Mouse (Mus musculus): ENCODE measurements at regions not wholly inside any gene's neighbourhood (a gene's known extent, or its start where the extent isn't known, plus 50 kb on each side); places are given as distances from the start of the nearest gene placed in this dataset.

DNA sequence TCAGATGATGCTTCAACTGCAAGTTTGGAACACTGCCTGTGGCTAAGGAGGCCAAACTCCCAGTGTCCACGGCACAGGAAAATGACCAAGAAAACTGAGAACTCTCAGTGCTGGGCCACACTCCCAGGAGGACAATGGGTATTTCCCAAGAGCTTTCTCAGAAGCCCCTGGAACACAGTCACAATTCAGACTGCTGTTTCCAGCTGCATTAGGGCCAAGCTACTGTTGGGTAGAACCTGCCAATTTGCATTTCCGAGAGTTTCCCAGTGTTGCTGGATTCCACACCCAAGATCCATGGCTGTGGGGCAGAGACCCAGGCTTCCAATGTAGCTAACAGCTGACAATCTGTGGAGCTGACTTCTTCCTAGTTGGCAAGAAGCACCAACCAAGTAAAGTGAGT lies 141.9 kb upstream of the D7Ertd443e start:
- H3K4me1 ChIP-seq (ENCODE audit: control insufficient read depth, insufficient read depth, low read length): no peaks in the 10 kb centered on the region
- no peak overlapping the region for H3K9ac ChIP-seq (ENCODE audit: low read depth, low read length, severe bottlenecking)
- H3K9me3 ChIP-seq (ENCODE audit: control insufficient read depth, low read length): no peaks in the 10 kb centered on the region
- DNase-seq (ENCODE audit: low spot score) (no peak), ATAC-seq (ENCODE audit: low FRiP score, low read depth) (no peak)
- no peak for TF ChIP-seq POLR2A (IDR thresholded peaks at IDR 0.05; ENCODE audit: borderline replicate concordance, extremely low read depth, insufficient read depth, insufficient read length)
- no peak overlapping the region for H3K27ac ChIP-seq (replicated peaks; ENCODE audit: low read depth, low read length)
- WGBS: 87% methylated on average over 2 of the region's 2 CpGs
- no peaks in the 10 kb centered on the region for H3K27me3 ChIP-seq (ENCODE audit: control insufficient read depth, insufficient read depth, low read length)
- H3K4me2 ChIP-seq (replicated peaks; ENCODE audit: low read depth, low read length, severe bottlenecking): no peak overlapping the region
- no peak overlapping the region for H3K4me3 ChIP-seq (replicated peaks; ENCODE audit: low read length)
- no peaks in the 10 kb centered on the region for H3K36me3 ChIP-seq (ENCODE audit: control insufficient read depth, insufficient read depth, low read length)

DNA sequence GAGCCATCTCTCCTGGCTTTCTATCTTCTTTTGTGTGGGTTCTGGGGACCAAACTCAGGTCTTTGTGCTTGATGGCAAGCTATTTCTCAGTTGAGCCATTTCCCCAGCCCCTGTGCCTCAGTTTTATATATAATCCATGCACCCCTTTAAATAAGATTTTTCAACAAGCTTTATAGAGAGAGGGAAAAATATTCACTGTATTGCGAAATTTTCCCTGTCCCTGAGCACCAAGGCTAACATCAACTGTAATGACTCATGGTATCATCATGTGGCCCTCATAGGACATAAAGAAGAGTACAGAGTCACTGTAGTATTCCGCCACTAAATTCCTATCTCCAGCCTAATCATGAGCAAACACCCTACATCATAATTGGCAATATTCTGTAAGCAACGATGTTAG lies 142.4 kb upstream of the Dock1 start:
- Histone ChIP-seq H3K36me3 (ENCODE audit: control insufficient read depth, insufficient read depth, low read length) (no peaks in the 10 kb centered on the region), H3K9ac (ENCODE audit: low read depth, low read length, severe bottlenecking) (no peak overlapping the region), H3K9me3 (ENCODE audit: control insufficient read depth, low read length) (no peaks in the 10 kb centered on the region), H3K27me3 (ENCODE audit: control insufficient read depth, insufficient read depth, low read length) (no peaks in the 10 kb centered on the region), H3K4me1 (ENCODE audit: control insufficient read depth, insufficient read depth, low read length) (no peaks in the 10 kb centered on the region), H3K27ac (replicated peaks; ENCODE audit: low read depth, low read length) (no peak overlapping the region), H3K4me2 (replicated peaks; ENCODE audit: low read depth, low read length, severe bottlenecking) (no peak overlapping the region), H3K4me3 (replicated peaks; ENCODE audit: low read length) (no peak overlapping the region)
- ATAC-seq (ENCODE audit: low FRiP score, low read depth) (no peak), DNase-seq (ENCODE audit: low spot score) (no peak)
- no peak for TF ChIP-seq POLR2A (IDR thresholded peaks at IDR 0.05; ENCODE audit: borderline replicate concordance, extremely low read depth, insufficient read depth, insufficient read length)
- WGBS: 89% methylated on average over 3 of the region's 3 CpGs

DNA sequence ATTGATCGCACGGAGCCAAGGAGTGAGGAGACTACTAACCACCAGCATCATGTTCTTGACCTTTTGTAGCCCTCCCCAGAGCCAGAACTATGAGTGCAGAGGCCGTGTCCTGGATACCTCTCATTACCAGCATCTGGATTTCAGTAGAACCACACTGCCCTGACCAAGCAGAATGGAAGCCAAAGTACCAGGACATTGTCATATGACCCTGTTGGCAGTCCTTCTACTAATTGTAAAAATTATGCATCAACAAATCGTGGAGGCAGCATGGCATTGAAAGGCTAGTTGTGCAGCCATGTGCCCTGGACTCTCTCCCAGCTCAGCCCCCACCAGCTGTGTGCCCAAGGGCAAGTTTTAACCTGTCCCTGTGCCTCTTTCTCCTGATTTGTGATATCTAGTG lies 135.6 kb upstream of the Dock1 start:
- 62% methylated on average over 4 of the region's 4 CpGs for WGBS
- no peaks in the 10 kb centered on the region for H3K4me1 ChIP-seq (ENCODE audit: control insufficient read depth, insufficient read depth, low read length)
- H3K36me3 ChIP-seq (ENCODE audit: control insufficient read depth, insufficient read depth, low read length): no peaks in the 10 kb centered on the region
- H3K27me3 ChIP-seq (ENCODE audit: control insufficient read depth, insufficient read depth, low read length): no peaks in the 10 kb centered on the region
- no peak overlapping the region for H3K27ac ChIP-seq (replicated peaks; ENCODE audit: low read depth, low read length)
- no peak overlapping the region for H3K4me2 ChIP-seq (replicated peaks; ENCODE audit: low read depth, low read length, severe bottlenecking)
- no peak for TF ChIP-seq POLR2A (IDR thresholded peaks at IDR 0.05; ENCODE audit: borderline replicate concordance, extremely low read depth, insufficient read depth, insufficient read length)
- no peaks in the 10 kb centered on the region for H3K9me3 ChIP-seq (ENCODE audit: control insufficient read depth, low read length)
- ATAC-seq (ENCODE audit: low FRiP score, low read depth): no peak
- DNase-seq (ENCODE audit: low spot score): no peak
- no peak overlapping the region for H3K9ac ChIP-seq (ENCODE audit: low read depth, low read length, severe bottlenecking)
- no peak overlapping the region for H3K4me3 ChIP-seq (replicated peaks; ENCODE audit: low read length)

DNA sequence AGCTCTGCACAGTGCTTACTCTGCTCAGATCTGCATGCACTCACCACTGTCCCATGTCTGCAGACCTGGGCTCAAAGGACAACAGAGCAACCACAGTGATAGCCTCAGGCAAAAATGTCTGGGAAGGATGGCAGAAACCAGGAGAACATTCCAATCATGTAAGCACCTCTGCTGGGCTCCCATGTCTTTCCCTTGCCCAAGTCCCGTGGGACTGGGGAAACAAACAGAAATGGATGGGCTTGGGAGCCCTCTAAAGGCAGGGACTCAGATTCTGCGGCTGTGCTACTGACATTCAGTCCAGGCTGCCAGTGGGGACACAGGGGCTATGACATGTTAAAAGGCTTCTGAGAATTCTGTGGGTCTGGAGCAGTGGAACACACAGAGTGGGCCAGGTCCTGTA lies 128.8 kb upstream of the Dock1 start:
- Histone ChIP-seq H3K9me3 (ENCODE audit: control insufficient read depth, low read length) (no peaks in the 10 kb centered on the region), H3K9ac (ENCODE audit: low read depth, low read length, severe bottlenecking) (no peak overlapping the region), H3K27me3 (ENCODE audit: control insufficient read depth, insufficient read depth, low read length) (no peaks in the 10 kb centered on the region), H3K27ac (replicated peaks; ENCODE audit: low read depth, low read length) (no peak overlapping the region), H3K4me2 (replicated peaks; ENCODE audit: low read depth, low read length, severe bottlenecking) (no peak overlapping the region), H3K4me1 (ENCODE audit: control insufficient read depth, insufficient read depth, low read length) (no peaks in the 10 kb centered on the region), H3K36me3 (ENCODE audit: control insufficient read depth, insufficient read depth, low read length) (no peaks in the 10 kb centered on the region), H3K4me3 (replicated peaks; ENCODE audit: low read length) (no peak overlapping the region)
- TF ChIP-seq POLR2A (IDR thresholded peaks at IDR 0.05; ENCODE audit: borderline replicate concordance, extremely low read depth, insufficient read depth, insufficient read length): no peak
- WGBS: 70% methylated on average over 2 of the region's 2 CpGs
- no peak for ATAC-seq (ENCODE audit: low FRiP score, low read depth)
- no peak for DNase-seq (ENCODE audit: low spot score)

DNA sequence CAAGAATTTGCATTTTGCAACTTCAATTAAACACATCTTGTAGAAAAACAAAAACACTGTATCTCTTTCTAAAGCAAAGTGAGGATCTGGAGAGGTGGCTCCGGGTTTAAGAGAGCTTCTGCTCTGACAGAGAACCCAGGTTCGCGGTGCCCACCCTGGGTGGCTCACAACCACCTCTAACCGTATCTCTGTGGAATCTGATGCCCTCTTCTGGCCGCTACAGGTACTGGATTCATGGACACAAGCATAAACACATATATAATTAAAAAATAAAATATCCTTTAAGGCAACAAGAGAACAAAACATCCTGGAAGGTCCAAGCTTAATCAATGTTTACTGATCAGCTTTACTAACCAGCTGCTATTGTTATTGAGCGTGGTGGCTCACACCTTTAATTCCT lies 124.3 kb upstream of the Dock1 start:
- H3K9me3 ChIP-seq (ENCODE audit: control insufficient read depth, low read length): no peaks in the 10 kb centered on the region
- no peaks in the 10 kb centered on the region for H3K36me3 ChIP-seq (ENCODE audit: control insufficient read depth, insufficient read depth, low read length)
- no peak for ATAC-seq (ENCODE audit: low FRiP score, low read depth)
- DNase-seq (ENCODE audit: low spot score): no peak
- no peak overlapping the region for H3K9ac ChIP-seq (ENCODE audit: low read depth, low read length, severe bottlenecking)
- no peak for TF ChIP-seq POLR2A (IDR thresholded peaks at IDR 0.05; ENCODE audit: borderline replicate concordance, extremely low read depth, insufficient read depth, insufficient read length)
- H3K4me2 ChIP-seq (replicated peaks; ENCODE audit: low read depth, low read length, severe bottlenecking): no peak overlapping the region
- peaks cover 3% of the 10 kb centered on the region; the same call in 1 of the 2 replicates for H3K4me1 ChIP-seq (ENCODE audit: control insufficient read depth, insufficient read depth, low read length)
- H3K27me3 ChIP-seq (ENCODE audit: control insufficient read depth, insufficient read depth, low read length): no peaks in the 10 kb centered on the region
- no peak overlapping the region for H3K4me3 ChIP-seq (replicated peaks; ENCODE audit: low read length)
- 88% methylated on average over 6 of the region's 6 CpGs for WGBS
- no peak overlapping the region for H3K27ac ChIP-seq (replicated peaks; ENCODE audit: low read depth, low read length)

All from limb, embryonic 14.5 days (tissue).